Mouse (Mus musculus) heart, postnatal 0 days (tissue): Measurements from ENCODE around the gene Lrrc8e.

Source experiments
- CTCF ChIP-seq: IDR thresholded peaks from 2 replicates; pipeline ENCODE4 v1.5.1; 2016; ENCODE audit warnings: antibody characterized with exemption, control low read depth, low read depth
- EP300 ChIP-seq: IDR thresholded peaks from 2 replicates; pipeline ENCODE4 v1.6.1; 2016; ENCODE audit warnings: antibody characterized with exemption, low read depth

GRCm38 (mm10) chr8:4189031-4189722 lies 37.5 kb upstream of the Lrrc8e start:
- TF ChIP-seq CTCF (no peak), EP300 (no peak)
